Mouse (Mus musculus) olfactory bulb, adult 2 months (tissue): ENCODE measurements around the gene Xirp1.

Source experiments
- CTCF ChIP-seq: fragments of 200-500 bp; IDR thresholded peaks from 2 replicates; pipeline ENCODE4 v1.5.1; 2012; ENCODE audit warnings: low read depth, mild to moderate bottlenecking, low read length, moderate library complexity; ENCODE audit not compliant: insufficient read depth
- POLR2A ChIP-seq: fragments of 200-500 bp; IDR thresholded peaks from 2 replicates; pipeline ENCODE4 v1.6.1; 2012; ENCODE audit warnings: mild to moderate bottlenecking, low read depth, low read length, moderate library complexity; ENCODE audit not compliant: insufficient read depth

DNA sequence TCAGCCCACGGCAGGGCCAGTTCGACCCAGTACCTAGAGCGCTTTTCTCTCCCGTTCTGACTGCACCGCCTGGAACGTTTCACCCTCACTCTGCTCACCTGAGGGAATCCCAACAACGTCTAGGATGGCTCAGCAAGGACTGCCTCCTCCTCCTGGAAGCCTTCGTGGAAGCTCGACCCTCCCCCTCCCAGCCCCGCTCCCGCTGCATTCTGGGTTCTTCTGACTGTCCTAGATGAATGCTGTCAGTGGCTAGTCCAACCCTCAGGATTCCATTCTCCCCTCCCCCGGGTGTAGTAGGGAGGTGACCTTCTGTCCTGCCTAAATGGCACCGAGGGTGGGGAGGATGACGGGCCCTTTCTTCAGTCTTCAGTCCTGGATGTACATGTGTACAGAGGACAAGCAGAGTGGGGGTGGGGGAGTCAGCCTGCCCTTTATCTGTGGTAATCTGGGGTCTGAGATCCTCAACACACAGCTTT, 38.8 kb downstream of the Xirp1 start, which contains the start of gene Csrnp1:
- TF ChIP-seq CTCF (no peak), POLR2A (no peak)
